ENCODE assay signal across 8 mouse cellular contexts in the genomic region with DNA sequence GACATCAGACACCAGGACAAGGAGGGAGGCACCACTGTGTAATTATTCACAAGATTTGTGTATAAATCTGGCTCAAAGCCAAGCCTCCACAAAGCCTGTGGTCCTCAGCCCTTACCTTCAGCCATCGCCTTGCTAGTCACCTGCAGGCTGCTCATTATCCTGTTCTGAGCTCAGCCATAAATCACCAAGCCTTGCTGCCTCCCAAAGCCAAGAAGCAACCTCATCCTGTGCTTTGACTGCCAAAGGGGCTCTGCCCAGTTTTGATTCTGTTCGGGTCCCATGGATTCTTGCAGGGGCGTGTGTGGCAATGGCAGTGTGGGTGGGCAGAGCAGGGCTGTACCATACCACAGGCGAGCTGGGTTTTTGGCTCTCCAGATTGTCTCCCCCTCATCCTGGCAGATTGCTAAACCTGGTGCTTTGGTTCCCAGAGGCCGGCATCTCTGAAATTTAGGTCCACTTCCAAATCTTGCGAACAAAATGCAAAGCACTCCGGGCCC.
A peak's percentile ranks its signal among the peaks of the same experiment; 100 is the strongest.
DNase-seq lines count a peak whose midpoint lies in the region; ATAC-seq and TF ChIP-seq lines count a peak whose summit lies in the region.

No protein-coding gene starts in this region.

- H3K9me3 ChIP-seq in heart, embryonic 15.5 days (replicated peaks) = no peaks in the 10 kb centered on the region
- H3K9me3 ChIP-seq in heart, embryonic 12.5 days (replicated peaks) = no peaks in the 10 kb centered on the region
- H3K9me3 ChIP-seq in midbrain, postnatal 0 days (ENCODE audit: low read length) = no peaks in the 10 kb centered on the region
- no peaks in the 10 kb centered on the region for H3K9me3 ChIP-seq in midbrain, embryonic 10.5 days (replicated peaks)
- H3K9me3 ChIP-seq in intestine, embryonic 16.5 days (ENCODE audit: control insufficient read depth, low read length) = no peaks in the 10 kb centered on the region
- H3K9me3 ChIP-seq in liver, embryonic 12.5 days (replicated peaks) = no peaks in the 10 kb centered on the region

- no peak for ATAC-seq in heart, embryonic 15.5 days (replicated peaks; ENCODE audit: insufficient number of reproducible peaks, insufficient read depth, low FRiP score, low read depth)
- ATAC-seq in heart, embryonic 12.5 days (ENCODE audit: insufficient number of reproducible peaks, low FRiP score) = no peak
- ATAC-seq in midbrain, postnatal 0 days (ENCODE audit: low FRiP score) = 0 out of 2 replicates have a peak, but pooled peaks have one; percentile 47
- ATAC-seq in intestine, embryonic 16.5 days = 0 out of 2 replicates have a peak, but pooled peaks have one; percentile 18
- ATAC-seq in liver, embryonic 12.5 days = no peak

- peaks cover 16% of the 10 kb centered on the region for H3K4me1 ChIP-seq in heart, embryonic 15.5 days (replicated peaks)
- peaks cover 10% of the 10 kb centered on the region for H3K4me1 ChIP-seq in heart, embryonic 12.5 days (replicated peaks)
- H3K4me1 ChIP-seq in midbrain, postnatal 0 days (ENCODE audit: insufficient read depth, low read length) = no peaks in the 10 kb centered on the region; the same call in 1 of the 2 replicates
- H3K4me1 ChIP-seq in midbrain, embryonic 10.5 days = peaks cover 15% of the 10 kb centered on the region; the same call in 1 of the 2 replicates
- no peaks in the 10 kb centered on the region for H3K4me1 ChIP-seq in intestine, embryonic 16.5 days (ENCODE audit: control insufficient read depth, insufficient read depth, low read length)
- H3K4me1 ChIP-seq in liver, embryonic 12.5 days = no peaks in the 10 kb centered on the region

- no peak overlapping the region for H3K4me3 ChIP-seq in heart, embryonic 15.5 days
- no peak overlapping the region for H3K4me3 ChIP-seq in heart, embryonic 12.5 days
- no peak overlapping the region for H3K4me3 ChIP-seq in midbrain, postnatal 0 days (ENCODE audit: low read depth, low read length)
- no peak overlapping the region for H3K4me3 ChIP-seq in midbrain, embryonic 10.5 days
- H3K4me3 ChIP-seq in intestine, embryonic 16.5 days (ENCODE audit: low read length) = no peak overlapping the region
- no peak overlapping the region for H3K4me3 ChIP-seq in liver, embryonic 12.5 days

- H3K9ac ChIP-seq in heart, embryonic 15.5 days = no peak overlapping the region
- H3K9ac ChIP-seq in heart, embryonic 12.5 days = no peak overlapping the region
- no peak overlapping the region for H3K9ac ChIP-seq in midbrain, postnatal 0 days (replicated peaks; ENCODE audit: low read length, poor library complexity, severe bottlenecking)
- no peak overlapping the region for H3K9ac ChIP-seq in intestine, embryonic 16.5 days (ENCODE audit: low read depth, low read length)
- no peak overlapping the region for H3K9ac ChIP-seq in liver, embryonic 12.5 days

- peak overlapping the region; percentile 47 for H3K27ac ChIP-seq in heart, embryonic 15.5 days
- H3K27ac ChIP-seq in heart, embryonic 12.5 days (ENCODE audit: poor library complexity, severe bottlenecking) = no peak overlapping the region
- H3K27ac ChIP-seq in midbrain, postnatal 0 days (ENCODE audit: low read depth, low read length) = no peak overlapping the region
- H3K27ac ChIP-seq in midbrain, embryonic 10.5 days (replicated peaks) = no peak overlapping the region
- no peak overlapping the region for H3K27ac ChIP-seq in intestine, embryonic 16.5 days (ENCODE audit: low read length)
- H3K27ac ChIP-seq in liver, embryonic 12.5 days = no peak overlapping the region

- H3K27me3 ChIP-seq in heart, embryonic 15.5 days = no peaks in the 10 kb centered on the region
- no peaks in the 10 kb centered on the region for H3K27me3 ChIP-seq in heart, embryonic 12.5 days (replicated peaks)
- H3K27me3 ChIP-seq in midbrain, postnatal 0 days (ENCODE audit: insufficient read depth, low read length) = no peaks in the 10 kb centered on the region
- no peaks in the 10 kb centered on the region for H3K27me3 ChIP-seq in midbrain, embryonic 10.5 days (ENCODE audit: low read depth, poor library complexity, severe bottlenecking)
- no peaks in the 10 kb centered on the region for H3K27me3 ChIP-seq in intestine, embryonic 16.5 days (replicated peaks; ENCODE audit: control insufficient read depth, insufficient read depth, low read length)
- H3K27me3 ChIP-seq in liver, embryonic 12.5 days (replicated peaks) = no peaks in the 10 kb centered on the region

- DNase-seq in midbrain, postnatal 0 days (ENCODE audit: low spot score) = peak; percentile 74
- no peak for DNase-seq in midbrain, embryonic 10.5 days (ENCODE audit: low spot score)
- DNase-seq in right cerebral cortex, postnatal 10 days (ENCODE audit: low spot score in 2 of 2) = peak; percentile 52 to 56
- no peak for DNase-seq in liver

- H3K36me3 ChIP-seq in heart, embryonic 15.5 days = no peaks in the 10 kb centered on the region
- no peaks in the 10 kb centered on the region for H3K36me3 ChIP-seq in heart, embryonic 12.5 days
- no peaks in the 10 kb centered on the region for H3K36me3 ChIP-seq in midbrain, postnatal 0 days (ENCODE audit: insufficient read depth, low read length)
- H3K36me3 ChIP-seq in midbrain, embryonic 10.5 days = no peaks in the 10 kb centered on the region
- H3K36me3 ChIP-seq in intestine, embryonic 16.5 days (ENCODE audit: control insufficient read depth, insufficient read depth, low read length) = no peaks in the 10 kb centered on the region
- H3K36me3 ChIP-seq in liver, embryonic 12.5 days = no peaks in the 10 kb centered on the region

- WGBS in heart, embryonic 15.5 days = 75% methylated on average over 7 of the region's 7 CpGs
- 79% methylated on average over 7 of the region's 7 CpGs for WGBS in heart, embryonic 12.5 days
- 68% methylated on average over 7 of the region's 7 CpGs for WGBS in midbrain, postnatal 0 days
- WGBS in midbrain, embryonic 10.5 days = 84% methylated on average over 7 of the region's 7 CpGs
- WGBS in intestine, embryonic 16.5 days = 70% methylated on average over 7 of the region's 7 CpGs
- WGBS in liver, embryonic 12.5 days (ENCODE audit: insufficient replicate concordance) = 75% methylated on average over 7 of the region's 7 CpGs

- no peak overlapping the region for H3K4me2 ChIP-seq in heart, embryonic 15.5 days
- H3K4me2 ChIP-seq in heart, embryonic 12.5 days = no peak overlapping the region
- H3K4me2 ChIP-seq in midbrain, postnatal 0 days (ENCODE audit: low read depth, low read length, poor library complexity, severe bottlenecking) = no peak overlapping the region
- H3K4me2 ChIP-seq in intestine, embryonic 16.5 days (ENCODE audit: low read depth, low read length) = no peak overlapping the region
- no peak overlapping the region for H3K4me2 ChIP-seq in liver, embryonic 12.5 days

- TF ChIP-seq CTCF in midbrain, postnatal 0 days (IDR thresholded peaks at IDR 0.05) = no peak

Comparison
In these comparisons a context has a peak if more than half of its experiments do, and no peak if none do; other contexts are left out.
1. DNase-seq: peak in midbrain, postnatal 0 days (single experiment) and right cerebral cortex, postnatal 10 days (2 of 2); none in midbrain, embryonic 10.5 days (single experiment) and liver (single experiment).
2. ATAC-seq: peak in midbrain, postnatal 0 days (single experiment) and intestine, embryonic 16.5 days (single experiment); none in heart, embryonic 15.5 days (single experiment), heart, embryonic 12.5 days (single experiment) and liver, embryonic 12.5 days (single experiment).